Mouse (Mus musculus): ENCODE measurements around the gene Rfx8. TPM values are rescaled to one million over a fixed set of nuclear protein-coding genes. Genes with fewer than 3 reads are reported as not detected.

The Rfx8 gene
- total and polyA plus RNA-seq, 2 experiments: 0.04 to 0.09 TPM

DNA sequence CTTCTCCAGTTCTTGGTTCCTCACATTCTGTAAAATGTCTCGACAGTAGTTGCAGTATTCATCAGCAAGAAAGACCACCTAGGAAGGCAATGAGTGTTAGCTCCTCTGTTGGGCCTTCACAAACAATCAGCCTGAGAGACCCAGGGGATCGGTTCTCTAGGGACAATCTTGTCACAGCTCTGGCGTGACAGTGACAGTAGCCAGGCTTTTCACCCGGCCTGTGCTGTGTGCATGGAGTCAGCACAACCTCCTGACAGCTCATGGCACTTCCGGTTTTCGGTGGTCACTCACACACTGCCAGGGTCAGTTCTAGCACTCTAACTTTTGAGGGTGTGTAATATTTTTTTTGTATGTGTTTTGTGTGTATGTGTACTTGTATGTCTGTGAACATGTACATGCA lies 32.2 kb downstream of the Rfx8 start:
- Histone ChIP-seq H3K4me3 (ENCODE audit: insufficient read depth, low read depth, low read length) (no peak overlapping the region), H3K9ac (ENCODE audit: low read depth, low read length) (no peak overlapping the region), H3K4me1 (ENCODE audit: control insufficient read depth, insufficient read depth, low read length) (no peaks in the 10 kb centered on the region), H3K27ac (replicated peaks; ENCODE audit: insufficient read depth, low read depth, low read length) (no peak overlapping the region), H3K36me3 (ENCODE audit: control insufficient read depth, insufficient read depth, low read length) (no peaks in the 10 kb centered on the region), H3K27me3 (ENCODE audit: control insufficient read depth, insufficient read depth, low read length) (no peaks in the 10 kb centered on the region), H3K79me2 (ENCODE audit: control insufficient read depth, insufficient read depth, low read length) (no peaks in the 10 kb centered on the region)
- WGBS: 79% methylated on average over 6 of the region's 6 CpGs
- DNase-seq (ENCODE audit: extremely low read depth, low read depth, low spot score): no peak
- TF ChIP-seq CTCF (IDR thresholded peaks at IDR 0.05; ENCODE audit: low read depth, low read length) (no peak), POLR2A (IDR thresholded peaks at IDR 0.05; ENCODE audit: extremely low read depth, insufficient read depth, low read length) (no peak)

DNA sequence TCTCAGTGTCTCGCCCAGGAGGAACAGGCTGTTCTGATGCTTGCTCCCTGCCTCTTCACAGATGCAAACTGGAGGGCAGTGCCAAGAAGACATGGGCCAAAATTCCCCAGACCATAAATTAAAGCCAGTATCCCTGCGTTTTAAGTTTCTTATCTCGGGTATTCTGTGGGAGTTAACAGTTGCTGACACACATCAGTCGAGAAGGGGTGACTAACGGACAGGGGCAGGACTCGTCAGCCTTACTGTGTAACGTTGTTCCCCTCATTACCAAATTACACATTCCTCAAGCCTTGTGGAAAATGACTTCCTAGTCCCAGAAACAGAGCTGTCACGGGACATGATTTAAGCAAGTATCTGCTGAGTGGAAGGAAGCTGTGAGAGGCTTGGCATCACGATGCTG lies 33.5 kb downstream of the Rfx8 start:
- TF ChIP-seq POLR2A (IDR thresholded peaks at IDR 0.05; ENCODE audit: extremely low read depth, insufficient read depth, low read length) (no peak), CTCF (IDR thresholded peaks at IDR 0.05; ENCODE audit: low read depth, low read length) (no peak)
- Histone ChIP-seq H3K79me2 (ENCODE audit: control insufficient read depth, insufficient read depth, low read length) (no peaks in the 10 kb centered on the region), H3K9ac (ENCODE audit: low read depth, low read length) (no peak overlapping the region), H3K4me3 (ENCODE audit: insufficient read depth, low read depth, low read length) (no peak overlapping the region), H3K27me3 (ENCODE audit: control insufficient read depth, insufficient read depth, low read length) (no peaks in the 10 kb centered on the region), H3K4me1 (ENCODE audit: control insufficient read depth, insufficient read depth, low read length) (no peaks in the 10 kb centered on the region), H3K27ac (replicated peaks; ENCODE audit: insufficient read depth, low read depth, low read length) (no peak overlapping the region), H3K36me3 (ENCODE audit: control insufficient read depth, insufficient read depth, low read length) (no peaks in the 10 kb centered on the region)
- 66% methylated on average over 9 of the region's 9 CpGs for WGBS
- DNase-seq (ENCODE audit: extremely low read depth, low read depth, low spot score): no peak

GRCm38 (mm10) chr1:39685841-39686240 lies 35.0 kb downstream of the Rfx8 start:
- 54% methylated on average over 1 of the region's 1 CpGs for WGBS
- TF ChIP-seq CTCF (IDR thresholded peaks at IDR 0.05; ENCODE audit: low read depth, low read length) (0 out of 2 replicates have a peak, but pooled peaks have one; percentile 29), POLR2A (IDR thresholded peaks at IDR 0.05; ENCODE audit: extremely low read depth, insufficient read depth, low read length) (no peak)
- Histone ChIP-seq H3K27ac (replicated peaks; ENCODE audit: insufficient read depth, low read depth, low read length) (no peak overlapping the region), H3K79me2 (ENCODE audit: control insufficient read depth, insufficient read depth, low read length) (no peaks in the 10 kb centered on the region), H3K36me3 (ENCODE audit: control insufficient read depth, insufficient read depth, low read length) (no peaks in the 10 kb centered on the region), H3K27me3 (ENCODE audit: control insufficient read depth, insufficient read depth, low read length) (no peaks in the 10 kb centered on the region), H3K9ac (ENCODE audit: low read depth, low read length) (no peak overlapping the region), H3K4me1 (ENCODE audit: control insufficient read depth, insufficient read depth, low read length) (no peaks in the 10 kb centered on the region), H3K4me3 (ENCODE audit: insufficient read depth, low read depth, low read length) (no peak overlapping the region)
- peak; percentile 30 for DNase-seq (ENCODE audit: extremely low read depth, low read depth, low spot score)

- WGBS: 92% methylated on average over 5 of the region's 5 CpGs
- Histone ChIP-seq H3K27ac (replicated peaks; ENCODE audit: insufficient read depth, low read depth, low read length) (no peak overlapping the region), H3K9ac (ENCODE audit: low read depth, low read length) (no peak overlapping the region), H3K36me3 (ENCODE audit: control insufficient read depth, insufficient read depth, low read length) (no peaks in the 10 kb centered on the region), H3K4me3 (ENCODE audit: insufficient read depth, low read depth, low read length) (no peak overlapping the region), H3K4me1 (ENCODE audit: control insufficient read depth, insufficient read depth, low read length) (no peaks in the 10 kb centered on the region), H3K27me3 (ENCODE audit: control insufficient read depth, insufficient read depth, low read length) (no peaks in the 10 kb centered on the region), H3K79me2 (ENCODE audit: control insufficient read depth, insufficient read depth, low read length) (no peaks in the 10 kb centered on the region)
- TF ChIP-seq CTCF (IDR thresholded peaks at IDR 0.05; ENCODE audit: low read depth, low read length) (no peak), POLR2A (IDR thresholded peaks at IDR 0.05; ENCODE audit: extremely low read depth, insufficient read depth, low read length) (no peak)
- DNase-seq (ENCODE audit: extremely low read depth, low read depth, low spot score): no peak
These were observed 39.2 kb downstream of the Rfx8 start for GRCm38 (mm10) chr1:39681638-39682037.

DNA sequence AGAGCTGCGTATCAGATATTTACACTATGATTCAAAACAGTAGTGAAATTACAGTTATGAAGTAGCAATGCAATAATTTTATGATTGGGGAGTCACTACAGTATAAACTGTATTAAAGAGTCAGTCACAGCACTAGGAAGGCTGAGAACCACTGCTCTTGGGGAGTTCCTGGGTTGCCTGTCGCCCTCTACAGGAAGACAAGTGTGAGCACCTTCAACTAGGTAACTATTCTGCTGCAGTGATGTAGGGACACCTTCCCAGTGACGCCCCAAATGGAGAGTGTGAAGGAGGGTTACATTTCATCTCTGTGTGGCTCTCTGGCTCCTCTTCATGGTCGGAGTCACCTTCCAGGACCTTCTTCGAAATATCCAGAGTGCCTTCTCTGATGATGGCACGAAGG lies 40.3 kb downstream of the Rfx8 start:
- no peaks in the 10 kb centered on the region for H3K4me1 ChIP-seq (ENCODE audit: control insufficient read depth, insufficient read depth, low read length)
- H3K27ac ChIP-seq (replicated peaks; ENCODE audit: insufficient read depth, low read depth, low read length): no peak overlapping the region
- DNase-seq (ENCODE audit: extremely low read depth, low read depth, low spot score): peak; percentile 19
- TF ChIP-seq CTCF (IDR thresholded peaks at IDR 0.05; ENCODE audit: low read depth, low read length): peak; percentile 48
- TF ChIP-seq POLR2A (IDR thresholded peaks at IDR 0.05; ENCODE audit: extremely low read depth, insufficient read depth, low read length): no peak
- H3K4me3 ChIP-seq (ENCODE audit: insufficient read depth, low read depth, low read length): no peak overlapping the region
- WGBS: 69% methylated on average over 6 of the region's 6 CpGs
- no peaks in the 10 kb centered on the region for H3K36me3 ChIP-seq (ENCODE audit: control insufficient read depth, insufficient read depth, low read length)
- no peaks in the 10 kb centered on the region for H3K79me2 ChIP-seq (ENCODE audit: control insufficient read depth, insufficient read depth, low read length)
- H3K9ac ChIP-seq (ENCODE audit: low read depth, low read length): no peak overlapping the region
- no peaks in the 10 kb centered on the region for H3K27me3 ChIP-seq (ENCODE audit: control insufficient read depth, insufficient read depth, low read length)

- WGBS: 83% methylated on average over 8 of the region's 8 CpGs
- no peak overlapping the region for H3K4me3 ChIP-seq (ENCODE audit: insufficient read depth, low read depth, low read length)
- no peak for DNase-seq (ENCODE audit: extremely low read depth, low read depth, low spot score)
- H3K27me3 ChIP-seq (ENCODE audit: control insufficient read depth, insufficient read depth, low read length): no peaks in the 10 kb centered on the region
- no peaks in the 10 kb centered on the region for H3K36me3 ChIP-seq (ENCODE audit: control insufficient read depth, insufficient read depth, low read length)
- H3K9ac ChIP-seq (ENCODE audit: low read depth, low read length): no peak overlapping the region
- no peaks in the 10 kb centered on the region for H3K4me1 ChIP-seq (ENCODE audit: control insufficient read depth, insufficient read depth, low read length)
- H3K27ac ChIP-seq (replicated peaks; ENCODE audit: insufficient read depth, low read depth, low read length): no peak overlapping the region
- H3K79me2 ChIP-seq (ENCODE audit: control insufficient read depth, insufficient read depth, low read length): no peaks in the 10 kb centered on the region
- TF ChIP-seq CTCF (IDR thresholded peaks at IDR 0.05; ENCODE audit: low read depth, low read length): no peak
- TF ChIP-seq POLR2A (IDR thresholded peaks at IDR 0.05; ENCODE audit: extremely low read depth, insufficient read depth, low read length): no peak
These were observed 41.9 kb downstream of the Rfx8 start for GRCm38 (mm10) chr1:39678883-39679282.

All from liver, adult 2 months (tissue).